Mouse (Mus musculus) mouse embryonic stem cell (cell line): ENCODE results near the gene Ebf3.

ENCODE experiments used
- in situ Hi-C, 2 experiments: fragments of 300-500 bp; cut with MboI; formaldehyde crosslinking; loops; 1 replicate in 1 of 2; 3 replicates in 1 of 2; pipeline ENCODE4 v1.14.3; 2019 to 2020; ENCODE audit warnings: low sequenced_read_pairs in 2 of 2, low pct_unique_long_range_greater_than_20kb in 1 of 2, mixed read lengths in 1 of 2; ENCODE audit not compliant: unreplicated experiment in 1 of 2

Ebf3 gene

GRCm38 (mm10) chr7:137300169-137300568, 14.1 kb downstream of the Ebf3 start:
- in situ Hi-C loops = loop anchor here (25.0 kb wide), 2 partner anchors 713 to 813 kb away; no protein-coding TSS in a partner anchor

GRCm38 (mm10) chr7:137297594-137298381, 16.5 kb downstream of the Ebf3 start:
- in situ Hi-C loops = no loop called here

GRCm38 (mm10) chr7:137297131-137297530, 17.1 kb downstream of the Ebf3 start:
- in situ Hi-C loops = no loop called here

GRCm38 (mm10) chr7:137295612-137296011, 18.6 kb downstream of the Ebf3 start:
- in situ Hi-C loops = no loop called here

GRCm38 (mm10) chr7:137294446-137294845, 19.8 kb downstream of the Ebf3 start:
- in situ Hi-C loops = no loop called here

GRCm38 (mm10) chr7:137289290-137289957, 24.8 kb downstream of the Ebf3 start:
- in situ Hi-C loops = no loop called here

- in situ Hi-C loops = no loop called here
Observed at GRCm38 (mm10) chr7:137278171-137278570, 36.1 kb downstream of the Ebf3 start.

- in situ Hi-C loops = no loop called here
Observed at GRCm38 (mm10) chr7:137277713-137278112, 36.5 kb downstream of the Ebf3 start.

GRCm38 (mm10) chr7:137272252-137272651, 42.0 kb downstream of the Ebf3 start:
- in situ Hi-C loops = no loop called here

- in situ Hi-C loops = no loop called here
Observed at GRCm38 (mm10) chr7:137268452-137269155, 45.6 kb downstream of the Ebf3 start.

GRCm38 (mm10) chr7:137267441-137267840, 46.8 kb downstream of the Ebf3 start:
- in situ Hi-C loops = no loop called here

- in situ Hi-C loops = no loop called here
Observed at GRCm38 (mm10) chr7:137266575-137266974, 47.7 kb downstream of the Ebf3 start.

GRCm38 (mm10) chr7:137262330-137262729, 51.9 kb downstream of the Ebf3 start:
- in situ Hi-C loops = no loop called here

- in situ Hi-C loops = no loop called here
Observed at GRCm38 (mm10) chr7:137246213-137246872, 67.9 kb downstream of the Ebf3 start.

- in situ Hi-C loops = no loop called here
Observed at GRCm38 (mm10) chr7:137244839-137245238, 69.4 kb downstream of the Ebf3 start.

GRCm38 (mm10) chr7:137240481-137240880, 73.8 kb downstream of the Ebf3 start:
- in situ Hi-C loops = no loop called here

- in situ Hi-C loops = no loop called here
Observed at GRCm38 (mm10) chr7:137239542-137240133, 74.6 kb downstream of the Ebf3 start.

- in situ Hi-C loops = no loop called here
Observed at GRCm38 (mm10) chr7:137237419-137237818, 76.8 kb downstream of the Ebf3 start.
